Mouse (Mus musculus): ENCODE measurements around the gene 4930453N24Rik.

Gene 4930453N24Rik

DNA sequence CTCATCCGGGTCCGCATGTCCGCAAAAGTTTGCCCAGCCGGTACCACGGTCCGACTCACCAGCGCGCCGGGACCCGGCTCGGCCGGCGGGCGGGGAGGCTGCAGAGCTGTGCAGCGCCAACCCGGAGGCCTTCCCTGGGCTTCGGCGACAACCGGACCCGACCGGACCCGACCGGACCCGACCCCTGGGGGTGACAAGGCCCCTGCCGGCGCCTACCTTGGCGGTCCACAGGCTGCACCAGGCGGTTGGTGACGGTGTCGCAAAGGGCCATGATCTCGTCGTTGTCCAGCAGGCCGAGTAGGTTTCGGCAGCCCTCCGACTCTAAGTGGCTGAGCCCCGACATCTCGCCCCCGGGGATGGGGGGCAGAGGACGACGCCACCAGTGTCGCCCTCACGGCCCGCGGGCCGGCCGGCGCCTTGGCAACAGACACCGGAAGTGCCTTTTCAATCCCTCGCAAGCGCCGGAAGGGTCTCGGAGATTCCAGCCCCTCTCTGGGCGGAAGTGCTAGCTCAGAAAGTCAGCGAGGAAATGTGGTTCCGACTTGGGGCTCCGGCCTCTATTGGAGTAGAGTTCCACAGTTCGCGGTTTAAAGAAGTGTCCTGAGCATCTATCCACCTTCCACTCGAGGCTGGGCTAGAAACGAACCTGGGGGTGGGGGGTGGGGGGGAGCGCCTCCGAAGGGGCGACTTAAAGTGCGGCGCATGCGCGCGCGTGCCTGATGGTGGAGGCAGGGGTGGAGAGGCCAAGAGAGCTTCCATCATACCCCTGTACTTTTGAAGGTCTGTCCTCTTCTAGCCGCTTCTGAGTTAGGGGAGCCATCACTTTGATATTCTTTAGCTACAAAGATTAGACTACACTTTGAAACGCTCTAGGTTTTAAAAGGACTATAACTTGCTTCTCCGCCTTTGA lies at the start of gene 4930453N24Rik:
Gene 4930453N24Rik, minus strand, starts transcription at position 641 of the 910 bp plus-strand sequence.
- in situ Hi-C loops (cut with MboI, MseI): loop anchor here (5.0 kb wide), 1 partner anchor 72 kb away; no protein-coding TSS in a partner anchor

DNA sequence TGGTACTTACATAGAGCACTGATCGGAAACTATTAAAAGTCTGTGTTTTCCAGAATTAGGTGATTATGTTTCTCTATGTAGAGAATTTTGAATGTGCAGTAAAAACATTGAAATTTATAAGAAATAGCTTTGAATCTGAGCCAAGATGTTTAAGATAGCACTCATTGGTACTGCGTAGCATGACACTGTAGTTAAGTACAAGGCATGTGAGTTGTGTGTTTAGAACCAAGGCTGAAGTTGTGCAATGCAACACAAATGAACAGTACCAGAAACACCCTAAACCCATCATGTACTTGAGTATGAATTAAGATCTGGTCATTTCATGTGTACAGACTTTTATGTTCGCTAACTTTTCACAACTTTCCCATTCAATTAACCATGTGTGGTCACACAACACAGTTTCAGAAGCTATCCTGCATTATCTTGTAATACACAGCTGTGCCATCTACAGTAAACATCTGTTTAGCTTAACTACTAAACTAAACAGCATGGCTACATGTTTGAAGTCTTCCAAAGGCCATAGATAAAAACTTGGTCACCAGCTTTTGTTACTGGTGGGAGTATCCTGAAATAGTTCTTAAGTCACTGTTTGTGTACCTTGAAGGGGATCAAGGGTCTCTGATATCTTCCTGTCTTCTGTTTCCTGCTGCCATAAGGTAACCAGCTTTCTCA lies 46.3 kb upstream of the 4930453N24Rik start:
- in situ Hi-C loops (cut with MboI, MseI): no loop called here

DNA sequence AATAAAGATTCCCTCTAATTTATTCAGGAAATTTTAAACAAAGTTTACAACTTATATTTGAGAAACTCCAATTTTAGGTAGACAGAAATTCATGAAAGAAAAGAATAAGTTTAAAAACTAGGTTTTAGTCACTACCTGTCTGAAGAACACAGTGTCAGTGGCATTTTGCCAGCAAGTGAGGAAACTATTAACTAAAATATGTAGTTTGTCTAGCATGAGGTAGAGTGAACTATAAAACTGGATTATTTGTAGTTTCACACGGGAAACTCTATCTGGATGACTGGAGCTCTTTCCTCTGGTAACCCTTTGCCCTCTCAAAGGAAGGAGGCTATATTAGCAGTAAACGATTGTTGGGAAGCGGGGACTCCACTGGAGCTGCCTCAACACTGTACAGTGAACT lies 32.1 kb upstream of the 4930453N24Rik start:
- in situ Hi-C loops (cut with MboI, MseI): no loop called here

DNA sequence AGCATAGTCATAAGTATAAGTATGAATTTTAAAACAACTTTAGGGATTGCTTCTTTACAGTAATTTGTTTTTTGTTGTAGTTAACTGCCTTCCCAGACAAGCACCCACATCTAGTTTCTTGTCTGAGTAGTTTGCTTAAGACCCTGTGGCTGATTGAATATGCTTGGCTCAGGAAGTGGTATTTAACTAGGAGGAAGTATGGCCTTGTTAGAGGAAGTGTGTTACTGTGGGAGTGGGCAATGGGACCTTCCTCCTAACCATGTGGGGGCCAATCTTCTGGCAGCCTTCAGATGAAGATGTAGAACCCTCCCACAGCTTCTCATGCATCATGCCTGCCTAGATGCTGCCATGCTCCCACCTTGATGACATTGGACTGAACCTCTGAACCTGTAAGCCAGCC lies 30.7 kb upstream of the 4930453N24Rik start:
- in situ Hi-C loops (cut with MboI, MseI): no loop called here

DNA sequence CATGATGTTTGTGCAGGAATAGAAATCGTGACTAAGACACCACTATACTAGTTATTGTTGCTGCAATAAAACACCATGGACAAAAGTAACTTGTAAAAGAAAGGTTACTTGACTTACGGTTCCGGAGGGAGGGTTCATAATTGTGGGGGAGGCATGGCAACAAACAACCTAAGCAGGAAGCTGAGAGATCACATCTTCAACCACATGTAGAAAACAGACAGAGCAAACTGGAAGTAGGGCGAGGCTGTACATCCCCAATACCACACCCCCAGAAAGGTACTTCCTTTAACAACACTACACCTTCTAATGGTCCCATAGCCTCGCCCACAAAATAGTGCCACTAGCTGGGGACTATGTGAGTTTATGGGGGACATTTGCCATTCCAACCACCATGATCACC lies 29.4 kb upstream of the 4930453N24Rik start:
- in situ Hi-C loops (cut with MboI, MseI): no loop called here

DNA sequence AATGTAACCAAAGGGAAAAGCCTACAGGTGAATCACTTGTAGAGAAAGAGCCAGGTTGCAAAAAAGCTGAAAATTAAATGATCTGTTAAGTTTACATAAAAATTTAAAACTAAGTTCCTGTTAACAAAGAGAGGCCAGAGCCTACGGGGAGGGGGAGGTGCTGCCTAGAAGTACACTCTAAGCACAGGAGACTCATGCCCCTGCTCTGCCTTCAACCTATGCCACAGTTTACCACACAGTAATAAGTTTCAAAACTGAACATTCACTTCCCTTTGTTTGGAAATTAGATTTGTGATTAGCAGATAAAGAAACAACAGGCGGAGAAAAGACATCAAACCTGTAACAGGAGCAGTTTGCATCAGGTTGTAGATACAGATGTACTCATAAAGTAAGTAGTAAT lies 23.8 kb upstream of the 4930453N24Rik start:
- in situ Hi-C loops (cut with MboI, MseI): no loop called here

DNA sequence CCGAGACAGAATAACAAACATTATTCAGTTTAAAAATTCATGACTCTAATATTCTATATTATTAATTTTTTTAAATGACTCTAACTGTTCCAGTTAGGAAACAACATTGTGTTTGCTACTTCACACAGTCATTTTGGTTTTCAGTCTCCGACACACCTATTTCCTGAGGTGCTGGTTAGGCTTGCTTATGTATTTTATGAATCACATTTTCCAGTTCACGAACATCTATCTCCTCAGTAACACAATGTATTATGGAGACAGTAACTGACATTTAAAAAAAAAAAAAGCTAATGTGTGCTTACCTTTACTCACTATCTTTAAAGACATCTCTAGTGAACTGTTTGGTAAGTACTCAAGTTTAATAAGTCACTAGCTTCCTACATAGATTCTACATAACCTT lies 18.7 kb upstream of the 4930453N24Rik start:
- in situ Hi-C loops (cut with MboI, MseI): no loop called here

DNA sequence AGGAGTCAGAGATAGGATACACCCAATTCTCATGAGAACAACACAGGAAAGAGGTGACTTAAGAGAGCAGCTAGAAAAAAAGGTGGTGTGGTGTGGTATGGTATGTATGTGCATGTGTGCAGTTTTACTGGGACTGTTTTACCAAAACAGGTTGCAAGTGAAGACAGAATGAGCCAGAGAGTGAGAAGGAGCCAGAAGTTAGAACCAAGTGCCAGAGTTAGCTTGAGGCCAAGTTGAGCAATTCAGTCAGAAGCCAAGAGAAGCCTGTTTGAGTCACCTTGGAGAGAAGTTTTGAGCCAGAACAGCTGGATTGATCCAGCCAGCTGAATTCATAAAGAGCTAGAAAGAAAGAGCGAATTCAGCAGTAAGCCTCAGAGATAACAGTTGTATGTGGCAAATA lies 4.6 kb upstream of the 4930453N24Rik start:
- in situ Hi-C loops (cut with MboI, MseI): no loop called here

DNA sequence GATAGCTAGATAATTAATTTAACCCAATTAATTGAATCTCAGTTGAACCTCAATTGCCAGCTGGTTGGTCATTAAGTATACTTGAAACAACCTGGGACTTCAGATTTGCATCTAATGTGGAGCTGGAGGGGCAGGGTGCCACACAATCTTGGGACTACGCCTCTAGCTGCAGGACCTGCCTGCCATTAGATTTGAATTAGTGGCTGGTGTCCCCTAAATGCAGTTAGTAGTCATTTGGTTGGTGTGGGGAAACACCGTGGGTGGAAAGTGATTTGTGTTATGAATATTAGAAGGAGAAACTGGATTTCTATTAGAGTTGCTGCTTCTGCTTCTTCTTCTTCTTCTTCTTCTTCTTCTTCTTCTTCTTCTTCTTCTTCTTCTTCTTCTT lies 464 bp upstream of the 4930453N24Rik start:
- in situ Hi-C loops (cut with MboI, MseI): loop anchor here (5.0 kb wide), 1 partner anchor 71 kb away; no protein-coding TSS in a partner anchor

DNA sequence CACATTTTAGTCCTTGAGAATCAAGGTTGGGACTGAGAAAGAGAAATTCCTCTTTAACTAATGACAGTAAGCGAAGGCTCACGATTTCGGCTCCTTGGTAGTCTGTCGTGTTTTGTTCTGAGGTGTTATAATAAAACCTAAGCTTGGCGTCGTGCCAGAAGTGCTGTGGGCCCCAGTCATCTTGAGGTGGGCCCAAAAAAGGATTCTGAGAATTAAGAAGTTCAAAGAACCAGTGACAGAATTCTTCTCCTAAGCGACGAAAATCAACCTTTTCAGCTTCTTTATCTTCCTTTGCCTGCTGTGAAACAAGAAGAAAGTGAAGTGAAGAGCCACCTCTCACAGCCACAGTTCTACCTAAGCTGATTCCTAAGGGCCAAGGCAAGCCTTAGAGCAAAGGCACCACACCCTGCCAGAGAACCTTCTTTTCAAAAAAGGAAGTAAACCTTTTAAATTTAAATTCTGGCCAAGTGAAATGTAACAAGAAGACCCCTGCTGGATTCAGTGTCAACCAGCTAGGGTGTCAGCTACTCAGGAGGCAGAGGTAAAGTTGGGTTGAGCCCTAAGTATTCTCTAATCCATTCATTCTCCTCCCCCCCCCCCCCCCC lies 4.2 kb downstream of the 4930453N24Rik start:
- in situ Hi-C loops (cut with MboI, MseI): no loop called here

DNA sequence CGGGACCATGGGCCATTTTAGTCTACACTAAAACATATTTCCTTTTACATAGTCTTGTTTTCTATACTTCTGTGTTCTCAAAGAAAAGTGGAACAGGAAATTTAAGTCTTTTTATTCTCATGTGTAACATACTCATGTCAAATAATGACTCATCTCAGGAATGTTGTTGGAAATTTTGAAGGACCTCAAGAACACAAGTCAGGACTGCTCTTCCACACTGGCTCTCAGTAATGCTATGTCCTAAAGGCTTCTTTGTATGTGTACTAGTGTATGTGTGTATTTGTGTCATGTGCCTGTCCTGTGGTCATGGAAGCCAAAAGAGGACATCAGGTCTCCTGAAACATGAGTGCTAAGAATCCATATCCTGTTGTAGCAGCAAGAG lies 11.7 kb downstream of the 4930453N24Rik start:
- in situ Hi-C loops (cut with MboI, MseI): loop anchor here (5.0 kb wide), 1 partner anchor 803 kb away; the partner anchor contains the start of gene Chmp2b

DNA sequence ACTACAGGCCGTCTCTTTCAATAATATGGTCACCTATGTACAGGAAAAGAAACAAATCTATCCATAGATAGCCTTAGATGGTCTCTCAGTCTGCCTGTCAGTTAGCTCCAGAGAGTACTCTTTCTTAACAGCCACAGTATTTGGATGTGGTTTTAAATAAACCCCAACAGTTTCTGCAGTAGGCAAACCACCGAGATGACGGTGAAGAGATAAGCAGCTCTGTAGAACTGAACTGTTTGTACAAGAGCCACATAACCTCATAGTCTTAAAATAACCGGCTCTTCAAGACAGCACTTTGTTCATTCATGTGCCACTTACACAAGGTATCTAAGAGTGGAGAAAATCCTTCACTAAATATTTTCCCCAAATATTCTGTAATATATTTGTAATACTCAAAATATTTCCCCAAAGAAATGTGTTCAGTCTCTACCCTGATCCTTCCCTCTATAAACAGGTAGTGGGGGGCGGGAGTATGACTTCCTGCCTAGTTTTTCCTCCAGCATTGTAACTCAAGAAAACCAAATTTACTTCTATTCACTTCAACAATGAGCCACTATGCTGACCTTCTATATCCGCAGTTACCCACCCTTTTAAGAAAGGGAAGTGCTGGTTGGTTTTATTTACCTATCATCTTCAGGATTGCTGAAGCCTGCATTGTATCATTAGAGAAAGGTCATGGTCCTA lies 12.3 kb downstream of the 4930453N24Rik start:
- in situ Hi-C loops (cut with MboI, MseI): loop anchor here (5.0 kb wide), 1 partner anchor 804 kb away; the partner anchor contains the start of gene Chmp2b

DNA sequence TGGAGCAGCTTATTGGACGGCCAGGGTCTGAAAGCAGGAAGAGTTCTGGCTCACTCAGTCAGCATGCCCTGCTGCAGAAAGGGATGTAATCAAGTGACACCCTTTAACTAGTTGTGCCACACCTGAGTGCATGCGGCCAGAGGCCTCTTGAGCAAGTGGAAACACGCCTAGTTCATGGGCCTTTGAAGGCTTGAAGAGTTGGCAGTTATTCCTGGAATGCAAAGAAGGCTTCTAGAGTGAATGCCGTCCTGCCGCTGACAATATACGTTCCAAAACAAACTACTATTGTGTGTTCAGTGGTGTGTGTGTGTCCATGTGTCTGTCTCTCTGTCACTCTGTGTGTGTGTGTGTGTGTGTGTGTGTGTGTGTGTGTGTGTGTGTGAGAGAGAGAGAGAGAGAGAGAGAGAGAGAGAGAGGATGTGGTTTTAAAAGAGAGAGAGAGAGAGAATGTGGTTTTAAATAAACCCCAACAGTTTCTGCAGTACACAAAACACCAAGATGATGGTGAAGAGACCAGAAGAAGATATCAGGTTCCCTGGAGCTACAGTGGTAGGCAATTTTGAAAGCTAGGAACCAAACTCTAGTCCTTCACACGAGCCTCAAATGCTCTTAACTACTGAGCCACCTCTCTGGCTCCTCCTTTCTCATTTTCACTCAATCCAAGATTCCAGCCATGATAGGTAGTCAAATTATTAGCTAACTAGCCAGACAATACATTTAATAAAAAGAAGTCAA lies 13.1 kb downstream of the 4930453N24Rik start:
- in situ Hi-C loops (cut with MboI, MseI): loop anchor here (5.0 kb wide), 1 partner anchor 804 kb away; the partner anchor contains the start of gene Chmp2b

DNA sequence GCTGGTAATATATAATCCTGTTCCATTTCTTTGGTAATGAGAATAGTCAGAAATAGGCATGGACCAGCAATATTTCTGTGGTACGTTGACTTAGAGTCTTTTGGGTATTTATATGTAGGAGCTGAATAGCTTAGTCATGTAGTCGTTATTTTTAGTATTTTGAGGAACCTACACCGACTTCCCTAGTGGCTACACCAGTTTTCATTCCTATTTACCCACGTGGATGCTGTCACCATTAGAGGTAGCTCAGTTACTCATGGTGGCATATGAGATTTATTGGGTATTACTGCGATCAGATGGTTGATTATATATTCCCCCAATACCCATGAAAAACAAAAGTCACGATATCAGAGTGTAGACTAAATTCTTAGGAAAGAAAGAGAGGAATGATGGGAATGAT lies 14.6 kb downstream of the 4930453N24Rik start:
- in situ Hi-C loops (cut with MboI, MseI): loop anchor here (5.0 kb wide), 1 partner anchor 806 kb away; the partner anchor contains the start of gene Chmp2b

DNA sequence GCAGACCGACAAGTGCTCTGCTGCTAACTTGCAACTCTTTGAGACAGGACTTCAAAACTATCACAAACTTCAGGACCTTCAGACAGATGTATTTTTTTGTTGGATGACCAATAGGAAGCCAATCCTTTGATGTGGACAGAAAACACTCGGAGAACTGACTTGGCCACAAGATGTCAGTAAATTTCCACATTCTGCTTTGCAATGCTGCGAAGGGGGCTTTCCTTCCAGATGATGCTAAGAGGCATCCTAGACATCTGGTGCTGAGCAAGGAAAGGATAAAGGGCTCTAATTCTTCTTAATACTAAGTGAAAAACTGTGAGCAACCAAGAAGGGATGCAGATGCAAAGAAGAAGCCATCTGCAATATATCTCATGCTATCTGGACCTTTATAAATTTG lies 16.2 kb downstream of the 4930453N24Rik start:
- in situ Hi-C loops (cut with MboI, MseI): loop anchor here (5.0 kb wide), 2 partner anchors 378 to 808 kb away; partner anchors contain the start of gene Chmp2b

DNA sequence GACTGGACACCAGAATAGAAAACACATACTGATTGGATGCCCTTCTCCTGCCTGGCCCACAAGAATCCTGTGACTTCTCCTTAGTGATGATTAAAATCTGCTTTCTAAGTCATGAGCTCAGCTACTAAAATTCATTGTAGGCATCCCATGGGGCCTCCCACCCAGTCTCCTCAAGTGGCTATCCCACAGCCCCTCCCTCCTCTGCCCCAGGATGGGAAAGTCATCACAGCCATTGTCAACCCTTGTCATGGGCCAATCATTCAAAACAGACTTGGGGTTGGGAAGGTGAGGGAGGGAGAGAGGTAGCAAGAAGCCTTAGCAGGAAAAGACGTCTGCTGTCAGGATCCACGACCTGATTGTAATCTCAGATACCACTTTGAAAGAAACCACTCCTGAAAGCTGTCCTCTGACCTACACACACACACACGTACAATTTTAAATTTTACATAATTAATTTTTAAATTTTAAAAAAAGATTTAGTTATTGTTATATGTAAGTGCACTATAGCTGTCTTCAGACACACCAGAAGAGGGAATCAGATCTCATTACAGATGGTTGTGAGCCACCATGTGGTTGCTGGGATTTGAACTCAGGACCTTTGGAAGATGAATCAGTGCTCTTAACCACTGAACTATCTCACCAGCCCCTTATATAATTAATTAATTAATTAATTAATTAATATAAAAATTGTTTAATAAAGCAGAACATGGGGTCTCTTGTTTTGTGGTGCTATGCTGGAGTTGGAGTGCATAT lies 16.8 kb downstream of the 4930453N24Rik start:
- in situ Hi-C loops (cut with MboI, MseI): loop anchor here (5.0 kb wide), 1 partner anchor 378 kb away; no protein-coding TSS in a partner anchor

DNA sequence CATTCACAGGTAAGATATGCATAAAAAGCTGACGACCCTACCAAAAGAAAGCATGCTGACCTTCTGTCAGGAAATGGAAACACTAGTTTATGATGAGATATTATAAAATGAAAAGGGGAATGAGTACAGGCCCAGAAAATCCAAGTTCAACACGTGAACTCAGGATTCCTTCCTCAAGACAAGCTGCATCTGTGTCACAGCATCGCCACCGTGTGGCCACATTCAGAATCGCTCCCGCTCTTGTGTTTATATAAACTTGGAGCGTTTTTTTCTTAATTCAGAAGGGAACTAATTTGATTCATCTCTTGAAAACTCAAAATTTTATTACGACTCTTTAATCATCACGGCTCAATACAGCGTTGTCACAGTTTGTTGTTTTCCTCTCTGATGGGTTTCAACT lies 22.7 kb downstream of the 4930453N24Rik start:
- in situ Hi-C loops (cut with MboI, MseI): loop anchor here (10.0 kb wide), 1 partner anchor 883 kb away; the partner anchor contains the start of gene Epha3

DNA sequence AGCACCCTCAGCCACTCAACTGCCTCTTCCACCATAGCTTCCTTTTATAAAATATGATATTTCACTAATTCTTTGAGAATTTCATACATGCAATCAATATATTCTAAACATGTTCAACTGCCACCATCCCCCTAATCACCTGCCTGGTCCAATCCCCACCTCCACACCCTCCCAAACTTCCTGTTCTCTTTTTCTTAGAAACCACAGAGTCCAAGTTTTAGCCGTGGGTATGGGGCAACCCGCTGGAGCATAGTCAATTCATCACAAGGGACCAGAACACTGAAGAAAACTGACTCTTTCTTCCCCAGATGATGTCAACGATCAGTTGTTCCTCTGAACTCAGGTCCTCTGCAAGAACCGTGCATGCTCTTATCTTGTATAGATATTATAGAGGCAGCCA lies 25.9 kb downstream of the 4930453N24Rik start:
- in situ Hi-C loops (cut with MboI, MseI): loop anchor here (10.0 kb wide), 1 partner anchor 880 kb away; the partner anchor contains the start of gene Epha3

DNA sequence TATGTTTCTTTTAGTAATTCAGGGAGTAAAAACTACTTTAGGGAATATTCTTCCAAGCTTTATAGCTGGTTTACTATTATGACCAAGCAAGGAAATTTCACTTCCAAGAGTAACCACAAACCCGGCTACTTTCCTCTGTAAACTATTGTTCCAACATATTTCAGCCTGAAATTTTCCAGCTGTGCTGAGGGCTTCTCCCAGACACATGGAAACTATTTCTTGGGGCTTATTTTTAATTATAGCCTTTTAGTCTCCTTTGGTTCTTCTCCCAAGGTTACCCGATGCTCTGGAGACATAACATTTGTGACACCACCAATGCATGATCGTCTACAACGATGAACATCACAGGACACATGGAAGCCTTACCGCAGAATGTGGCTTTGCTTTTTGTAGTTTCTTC lies 33.7 kb downstream of the 4930453N24Rik start:
- in situ Hi-C loops (cut with MboI, MseI): no loop called here

All from T-helper 2 cell (primary cell).